Mouse (Mus musculus) T-helper 1 cell (primary cell): Measurements from ENCODE around the gene Macf1.

Experiments
- in situ Hi-C: fragments of 300-600 bp; cut with MboI, MseI; formaldehyde crosslinking; loops from one replicate; pipeline ENCODE4 v1.15.1; 2025; ENCODE audit warnings: high pct_unique_total_duplicates

Gene Macf1

GRCm38 (mm10) chr4:123323534-123323933 lies 360.6 kb downstream of the Macf1 start, which contains the start of gene Oxct2a:
Gene Oxct2a, minus strand, starts transcription at chr4:123323634.
- in situ Hi-C loops = loop anchor here (5.0 kb wide), 1 partner anchor 206 kb away; the partner anchor contains the start of gene Oxct2b

DNA sequence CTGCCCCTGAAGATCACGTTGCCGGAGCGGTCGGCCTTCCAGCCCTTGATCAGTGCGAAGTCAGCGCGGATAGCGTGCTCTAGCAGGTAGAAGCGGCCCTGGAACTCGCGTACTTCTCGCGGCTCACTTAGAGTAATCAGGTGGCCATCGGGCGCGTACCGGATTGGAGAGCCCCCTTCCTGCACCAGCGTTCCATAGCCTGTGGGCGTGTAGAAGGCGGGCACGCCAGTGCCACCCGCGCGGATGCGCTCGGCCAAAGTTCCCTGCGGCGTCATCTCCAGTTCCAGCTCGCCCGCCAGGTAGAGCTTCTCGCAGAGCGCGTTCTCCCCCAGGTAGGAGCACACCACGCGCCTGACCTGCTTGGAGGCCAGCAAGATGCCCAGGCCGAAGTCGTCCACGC lies 361.2 kb downstream of the Macf1 start:
- in situ Hi-C loops = loop anchor here (5.0 kb wide), 1 partner anchor 206 kb away; the partner anchor contains the start of gene Oxct2b

GRCm38 (mm10) chr4:123314497-123314896 lies 369.7 kb downstream of the Macf1 start:
- in situ Hi-C loops = no loop called here

- in situ Hi-C loops = no loop called here
Observed at GRCm38 (mm10) chr4:123313010-123313409, 371.1 kb downstream of the Macf1 start.

DNA sequence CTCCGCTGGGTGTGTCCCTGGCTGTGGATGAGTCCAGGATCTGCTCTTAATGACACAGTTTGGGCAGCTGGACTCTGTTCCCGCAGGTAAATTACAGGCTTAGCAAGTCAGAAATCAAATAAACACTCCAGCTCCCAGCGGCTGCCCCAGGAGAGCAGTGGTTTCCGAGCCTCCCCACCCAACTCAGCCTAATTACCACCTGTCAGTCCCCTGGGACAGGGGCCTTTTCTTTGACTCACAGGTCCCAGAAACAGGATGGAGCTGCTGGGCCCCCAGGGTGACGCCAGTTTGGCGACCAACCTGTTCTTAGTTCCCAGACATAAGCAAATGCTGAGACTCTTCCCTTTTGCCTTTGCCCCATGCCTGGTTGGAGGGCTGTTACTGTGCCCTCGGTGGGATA lies 372.3 kb downstream of the Macf1 start:
- in situ Hi-C loops = no loop called here

GRCm38 (mm10) chr4:123308292-123308691 lies 375.9 kb downstream of the Macf1 start:
- in situ Hi-C loops = no loop called here

DNA sequence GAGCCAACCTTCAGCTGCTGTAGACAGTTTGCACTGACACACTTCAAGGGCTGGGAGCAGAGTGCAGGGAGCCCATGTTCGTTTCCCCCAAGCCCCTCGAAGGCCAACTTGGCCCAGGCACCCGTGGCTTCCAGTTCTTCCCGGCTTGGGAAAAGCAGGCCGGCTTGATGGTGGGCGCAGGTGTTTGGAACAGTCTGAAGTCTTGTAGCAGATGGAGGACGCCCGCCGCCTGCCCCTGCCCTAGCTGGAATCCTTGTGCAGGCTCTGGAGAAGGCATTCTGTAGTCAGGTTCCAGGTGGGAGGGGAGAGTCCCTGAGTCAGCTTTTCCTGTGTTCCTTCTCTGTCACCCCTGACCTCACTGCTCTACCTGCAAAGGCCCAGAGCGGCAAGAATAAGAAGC lies 377.2 kb downstream of the Macf1 start:
- in situ Hi-C loops = no loop called here

DNA sequence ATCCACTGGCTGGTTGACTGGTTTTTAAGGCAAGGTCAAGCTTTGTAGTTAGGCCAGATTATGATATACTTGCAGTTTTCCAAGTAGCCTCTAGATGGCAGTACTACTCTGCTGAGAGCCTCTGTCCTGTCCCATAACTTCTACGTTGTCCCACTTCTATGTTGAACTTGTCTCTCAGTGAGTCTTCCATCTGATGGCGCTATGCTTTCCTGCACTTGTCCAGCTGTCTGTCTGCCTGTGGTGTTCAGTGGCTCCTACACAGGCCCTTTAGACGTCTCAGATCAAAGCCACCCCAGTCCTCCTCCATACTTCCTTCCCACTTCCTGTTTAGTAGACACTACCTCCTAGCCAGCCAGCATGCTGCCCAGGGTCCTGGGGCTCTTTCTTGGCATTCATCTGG lies 378.4 kb downstream of the Macf1 start:
- in situ Hi-C loops = no loop called here
